In the genomic region with DNA sequence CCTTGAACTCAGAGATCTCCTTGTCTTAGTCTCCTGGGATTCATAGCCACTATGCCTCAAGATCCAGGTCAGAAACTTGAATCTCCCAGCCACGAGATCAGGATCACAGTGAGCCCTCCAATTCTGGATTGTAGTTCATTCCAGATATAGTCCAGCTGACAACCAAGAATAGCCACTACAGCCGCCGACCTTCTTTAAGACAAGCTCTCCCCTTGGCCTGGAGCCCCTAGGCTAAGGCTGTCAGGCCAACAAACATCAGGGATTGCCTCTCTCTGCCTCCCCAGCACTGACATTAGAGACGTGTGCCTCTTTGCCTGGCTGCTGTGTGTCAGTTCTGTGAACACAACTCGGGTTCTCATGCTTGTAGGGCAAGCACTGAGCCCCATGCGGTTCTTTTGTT, we compare ENCODE assay signal across 8 mouse cellular contexts. TPM values are rescaled to one million over a fixed set of nuclear protein-coding genes. Genes with fewer than 3 reads are reported as not detected.
DNase-seq lines count a peak whose midpoint lies in the region; ATAC-seq and TF ChIP-seq lines count a peak whose summit lies in the region.

No protein-coding gene starts in this region.

- DNase-seq in gastrocnemius, adult 2 months = peak; percentile 65
- no peak for DNase-seq in gastrocnemius, postnatal 4 days (ENCODE audit: low spot score in 2 of 2)
- DNase-seq in G1E (ENCODE audit: low spot score) = no peak
- DNase-seq in gastrocnemius, adult 8-10 months (ENCODE audit: low spot score in 2 of 2) = peak; percentile 29 to 60
- DNase-seq in embryo, embryonic 9.5 days (ENCODE audit: extremely low spot score) = no peak
- DNase-seq in right cerebral cortex, adult 18-20 months = no peak
- no peak for DNase-seq in thymus, postnatal 4 days

- peaks cover 32% of the 10 kb centered on the region for H3K4me1 ChIP-seq in G1E (ENCODE audit: insufficient read depth, low read depth, low read length)
- H3K4me1 ChIP-seq in limb, embryonic 15.5 days = peaks cover 14% of the 10 kb centered on the region

- no peak for ATAC-seq in G1E (ENCODE audit: extremely low read depth, insufficient number of reproducible peaks, low FRiP score, poor library complexity, severe bottlenecking)
- ATAC-seq in limb, embryonic 15.5 days (ENCODE audit: insufficient number of reproducible peaks, low FRiP score, low TSS enrichment, low read depth) = no peak

- no peaks in the 10 kb centered on the region for H3K27me3 ChIP-seq in G1E (ENCODE audit: insufficient read depth, low read length)
- H3K27me3 ChIP-seq in limb, embryonic 15.5 days = no peaks in the 10 kb centered on the region

- peak overlapping the region; percentile 100 for H3K27ac ChIP-seq in gastrocnemius, adult 2 months
- H3K27ac ChIP-seq in limb, embryonic 15.5 days = no peak overlapping the region

- H3K4me3 ChIP-seq in gastrocnemius, adult 2 months = peak overlapping the region; percentile 86
- peak overlapping the region; percentile 81; the same call in 1 of the 2 replicates for H3K4me3 ChIP-seq in G1E (ENCODE audit: low read depth, low read length)
- peak overlapping the region; percentile 64; the same call in 1 of the 2 replicates for H3K4me3 ChIP-seq in limb, embryonic 15.5 days

- TF ChIP-seq CTCF in gastrocnemius, adult 2 months (IDR thresholded peaks at IDR 0.05) = no peak
- no peak for TF ChIP-seq CTCF in G1E (IDR thresholded peaks at IDR 0.05; ENCODE audit: low read depth, low read length)

- WGBS in limb, embryonic 15.5 days = 86% methylated on average over 6 of the region's 6 CpGs

- no peak overlapping the region for H3K9ac ChIP-seq in limb, embryonic 15.5 days

- H3K36me3 ChIP-seq in G1E (replicated peaks) = peaks cover 46% of the 10 kb centered on the region
- peaks cover 13% of the 10 kb centered on the region; the same call in 1 of the 2 replicates for H3K36me3 ChIP-seq in limb, embryonic 15.5 days

- no peaks in the 10 kb centered on the region for H3K9me3 ChIP-seq in G1E (replicated peaks)
- H3K9me3 ChIP-seq in limb, embryonic 15.5 days = no peaks in the 10 kb centered on the region

- H3K4me2 ChIP-seq in limb, embryonic 15.5 days = peak overlapping the region; percentile 62

- intact Hi-C loops in gastrocnemius, adult 2 months (cut with DNase I) = loop anchor here (5.0 kb wide), 1 partner anchor 112 kb away; the partner anchor contains the start of gene Ndufb4

RNA-seq across cellular contexts. Expression of gene Rabl3, which starts 1.1 kb away (rescaled TPM):
- total RNA-seq in gastrocnemius, adult 2 months (2021) = 1 to 10 TPM; 5.4 to 8.5 TPM
- 10 to 100 TPM; 12.5 to 12.9 TPM for total RNA-seq in gastrocnemius, postnatal 4 days (2021)
- total RNA-seq in G1E (2014; fragmentation: Nextera tagmentation) (21.7 and 25.7 TPM in 2 replicates), G1E (2017) (11.7 and 12.2 TPM in 2 replicates)
- polyA plus RNA-seq in G1E (2012) = 0.63 and 1.2 TPM in 2 replicates
- total RNA-seq in gastrocnemius, adult 8-10 months (2022) = 1 to 10 TPM; 5.2 to 5.9 (median 5.5) TPM
- 22.7 and 22.8 TPM in 2 replicates for polyA plus RNA-seq in limb, embryonic 15.5 days (2015; fragmentation: Nextera tagmentation; extraction: Ambion mirVana)

RNA-seq across cellular contexts. Expression of gene Gtf2e1, which starts 1.2 kb away (rescaled TPM):
- 10 to 100 TPM in 1 of 2 experiments, 1 to 10 TPM in 1; 9.0 to 10.2 TPM for total RNA-seq in gastrocnemius, adult 2 months (2021)
- 10 to 100 TPM; 12.2 to 13.2 TPM for total RNA-seq in gastrocnemius, postnatal 4 days (2021)
- total RNA-seq in G1E (2014; fragmentation: Nextera tagmentation) (22.0 and 27.8 TPM in 2 replicates), G1E (2017) (29.0 and 29.6 TPM in 2 replicates)
- 3.1 and 3.6 TPM in 2 replicates for polyA plus RNA-seq in G1E (2012)
- total RNA-seq in gastrocnemius, adult 8-10 months (2022) = 10 to 100 TPM; 10.2 to 14.1 (median 11.6) TPM
- polyA plus RNA-seq in limb, embryonic 15.5 days (2015; fragmentation: Nextera tagmentation; extraction: Ambion mirVana) = 24.5 and 25.0 TPM in 2 replicates

RNA-seq across cellular contexts. Expression of gene Hgd, which starts 39.2 kb away (rescaled TPM):
- total RNA-seq in gastrocnemius, adult 2 months (2021) = not detected
- 1 to 10 TPM in 1 of 2 experiments, not detected in 1; 1.1 TPM for total RNA-seq in gastrocnemius, postnatal 4 days (2021)
- total RNA-seq in G1E (2014; fragmentation: Nextera tagmentation) (not detected in 2 replicates), G1E (2017) (not detected in 2 replicates)
- polyA plus RNA-seq in G1E (2012) = not detected in 2 replicates
- total RNA-seq in gastrocnemius, adult 8-10 months (2022) = under 1 TPM in 1 of 4 experiments, not detected in 3; 0.27 TPM
- polyA plus RNA-seq in limb, embryonic 15.5 days (2015; fragmentation: Nextera tagmentation; extraction: Ambion mirVana) = 0.32 and 0.38 TPM in 2 replicates

Comparison
In these comparisons a context has a peak if more than half of its experiments do, and no peak if none do; other contexts are left out.
1. DNase-seq: peak in gastrocnemius, adult 2 months (single experiment) and gastrocnemius, adult 8-10 months (2 of 2); none in gastrocnemius, postnatal 4 days (0 of 2), G1E (single experiment), embryo, embryonic 9.5 days (single experiment), right cerebral cortex, adult 18-20 months (single experiment) and thymus, postnatal 4 days (single experiment).
2. Peak in every context shown above with its lines, with median percentiles within 50 percentile points of each other: H3K4me3 ChIP-seq.